Mouse (Mus musculus): Measurements from ENCODE around the gene Rnf216. TPM values are rescaled to one million over a fixed set of nuclear protein-coding genes. Genes with fewer than 3 reads are reported as not detected.

The Rnf216 gene
- polyA plus RNA-seq, 2 experiments, result 9.7 to 10.8 TPM

DNA sequence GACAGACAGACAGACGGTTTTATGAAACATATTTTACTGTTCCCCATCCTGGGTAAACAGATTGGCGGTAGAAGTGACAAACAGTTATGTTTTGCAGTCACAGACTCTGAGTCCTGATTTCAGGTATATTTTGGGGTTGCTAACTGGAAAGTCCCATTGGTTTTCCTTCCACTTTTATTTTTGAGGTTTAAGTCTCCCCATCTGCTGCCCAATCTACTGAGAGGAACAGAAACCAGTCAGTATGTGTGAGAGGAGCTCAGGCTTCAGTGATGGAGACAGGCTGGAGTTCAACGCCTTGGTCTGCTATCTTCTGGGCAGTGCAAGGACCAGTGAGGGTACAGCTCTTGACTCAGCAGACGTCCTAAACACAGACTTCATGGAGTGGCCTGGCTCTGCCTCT, 74.0 kb downstream of the Rnf216 start:
- no peak overlapping the region for H3K4me2 ChIP-seq (ENCODE audit: low read depth)
- DNase-seq (ENCODE audit: low read depth in 3 of 3, low spot score in 3 of 3) (no peak), ATAC-seq (ENCODE audit: insufficient read depth) (no peak)
- H3K36me3 ChIP-seq (replicated peaks; ENCODE audit: control insufficient read depth, insufficient read depth, low read depth), result peaks cover 10% of the 10 kb centered on the region
- H3K4me3 ChIP-seq (ENCODE audit: insufficient read depth in 1 of 2, low read depth in 2 of 2, low read length in 2 of 2), result no peak overlapping the region
- H3K27ac ChIP-seq, result no peak overlapping the region
- 50% methylated on average over 4 of the region's 4 CpGs for WGBS (ENCODE audit: insufficient replicate concordance)
- peaks cover 18 to 33% of the 10 kb centered on the region in 2 experiments for H3K4me1 ChIP-seq (replicated peaks; ENCODE audit: control insufficient read depth in 2 of 2, insufficient read depth in 2 of 2, low read length in 1 of 2)
- H3K9me3 ChIP-seq (ENCODE audit: control insufficient read depth, low read length), result no peaks in the 10 kb centered on the region
- TF ChIP-seq CTCF (IDR thresholded peaks at IDR 0.05; ENCODE audit: low read depth) (no peak), EP300 (IDR thresholded peaks at IDR 0.05; ENCODE audit: low read depth) (no peak)
- no peak overlapping the region for H3K9ac ChIP-seq (replicated peaks)
- H3K27me3 ChIP-seq (ENCODE audit: control insufficient read depth, insufficient read depth, low read length), result no peaks in the 10 kb centered on the region

DNA sequence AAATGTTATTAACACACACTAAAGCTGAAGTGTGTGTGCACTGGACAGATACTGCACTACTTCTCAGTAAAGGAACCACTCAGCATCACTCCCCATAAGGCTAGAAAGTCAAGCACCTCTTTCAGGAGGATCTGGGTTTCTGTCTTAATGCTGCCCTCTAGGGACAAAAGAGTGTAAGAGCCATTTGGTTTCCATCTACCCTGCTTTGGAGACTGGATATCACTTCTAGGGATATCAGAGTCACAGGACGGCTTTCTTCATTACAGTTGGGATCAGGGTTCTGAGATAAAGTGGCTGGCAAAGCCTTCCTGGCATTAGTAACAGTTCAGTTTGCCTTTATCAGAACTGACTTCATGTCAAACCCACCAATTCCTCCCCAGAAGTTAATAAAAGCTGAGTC, 75.6 kb downstream of the Rnf216 start:
- Histone ChIP-seq H3K27ac (peak overlapping the region; percentile 9), H3K4me1 (replicated peaks; ENCODE audit: control insufficient read depth in 2 of 2, insufficient read depth in 2 of 2, low read length in 1 of 2) (peaks cover 18 to 33% of the 10 kb centered on the region in 2 experiments), H3K9me3 (ENCODE audit: control insufficient read depth, low read length) (no peaks in the 10 kb centered on the region), H3K9ac (replicated peaks) (no peak overlapping the region), H3K4me3 (ENCODE audit: insufficient read depth in 1 of 2, low read depth in 2 of 2, low read length in 2 of 2) (no peak overlapping the region), H3K27me3 (ENCODE audit: control insufficient read depth, insufficient read depth, low read length) (no peaks in the 10 kb centered on the region), H3K36me3 (replicated peaks; ENCODE audit: control insufficient read depth, insufficient read depth, low read depth) (peaks cover 3% of the 10 kb centered on the region), H3K4me2 (ENCODE audit: low read depth) (no peak overlapping the region)
- WGBS (ENCODE audit: insufficient replicate concordance), result 5% methylated on average over 1 of the region's 1 CpGs
- TF ChIP-seq CTCF (IDR thresholded peaks at IDR 0.05; ENCODE audit: low read depth) (peak; percentile 79), EP300 (IDR thresholded peaks at IDR 0.05; ENCODE audit: low read depth) (peak; percentile 87)
- DNase-seq (ENCODE audit: low read depth in 3 of 3, low spot score in 3 of 3) (peak; percentile 63 to 81 (median 67)), ATAC-seq (ENCODE audit: insufficient read depth) (peak; percentile 72)

DNA sequence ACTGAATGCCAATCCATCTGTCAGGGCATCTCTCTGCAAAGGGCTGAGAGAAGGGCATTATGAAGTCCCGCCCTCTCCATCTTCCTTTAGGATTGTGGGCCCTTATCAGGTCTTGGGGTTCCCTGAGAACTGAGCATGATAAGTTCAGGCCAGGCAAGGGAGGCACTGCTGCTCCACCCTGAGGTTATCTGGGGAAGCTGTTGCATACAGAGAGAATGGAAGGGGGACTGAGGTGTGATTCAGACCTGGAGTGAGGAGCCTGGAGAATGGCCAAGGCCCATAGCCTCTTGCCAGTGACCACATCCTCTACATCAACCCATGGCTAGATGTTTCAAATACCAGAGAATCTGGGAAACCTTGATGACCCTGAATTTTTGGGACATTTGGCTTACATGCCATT, 76.7 kb downstream of the Rnf216 start:
- H3K27ac ChIP-seq, result peak overlapping the region; percentile 15; the same call in 1 of the 2 replicates
- peaks cover 18 to 33% of the 10 kb centered on the region in 2 experiments for H3K4me1 ChIP-seq (replicated peaks; ENCODE audit: control insufficient read depth in 2 of 2, insufficient read depth in 2 of 2, low read length in 1 of 2)
- no peak overlapping the region for H3K9ac ChIP-seq (replicated peaks)
- DNase-seq (ENCODE audit: low read depth in 3 of 3, low spot score in 3 of 3), result peak in 1 of 3 experiments; percentile 61
- no peak overlapping the region for H3K4me3 ChIP-seq (ENCODE audit: insufficient read depth in 1 of 2, low read depth in 2 of 2, low read length in 2 of 2)
- H3K36me3 ChIP-seq (replicated peaks; ENCODE audit: control insufficient read depth, insufficient read depth, low read depth), result no peaks in the 10 kb centered on the region
- TF ChIP-seq EP300 (IDR thresholded peaks at IDR 0.05; ENCODE audit: low read depth), result peak; percentile 19; the same call in 1 of the 2 replicates
- TF ChIP-seq CTCF (IDR thresholded peaks at IDR 0.05; ENCODE audit: low read depth), result peak; percentile 56
- peak overlapping the region; percentile 11; the same call in 1 of the 2 replicates for H3K4me2 ChIP-seq (ENCODE audit: low read depth)
- WGBS (ENCODE audit: insufficient replicate concordance), result 46% methylated on average over 1 of the region's 1 CpGs
- H3K27me3 ChIP-seq (ENCODE audit: control insufficient read depth, insufficient read depth, low read length), result no peaks in the 10 kb centered on the region
- peak; percentile 72 for ATAC-seq (ENCODE audit: insufficient read depth)
- H3K9me3 ChIP-seq (ENCODE audit: control insufficient read depth, low read length), result no peaks in the 10 kb centered on the region

DNA sequence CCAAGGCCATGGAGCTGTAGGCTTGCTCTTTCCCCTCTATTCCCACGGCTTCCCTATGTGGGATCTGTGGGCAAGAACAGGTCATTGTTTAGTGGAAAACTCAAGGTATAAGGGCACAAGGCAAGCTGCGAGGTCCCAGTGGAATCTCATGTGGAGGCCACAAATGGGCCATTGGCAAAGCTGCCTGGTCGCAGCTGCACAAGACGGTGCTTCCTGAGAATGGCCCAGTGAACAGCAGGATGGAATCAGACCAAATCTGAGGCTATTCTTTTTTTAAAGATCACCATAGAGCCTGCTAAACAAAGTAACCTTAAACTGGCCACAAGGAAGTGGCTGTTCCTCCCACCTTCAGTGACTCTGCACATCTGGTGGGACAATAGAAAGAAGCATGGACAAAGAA, 77.5 kb downstream of the Rnf216 start:
- 85% methylated on average over 4 of the region's 4 CpGs for WGBS (ENCODE audit: insufficient replicate concordance)
- TF ChIP-seq EP300 (IDR thresholded peaks at IDR 0.05; ENCODE audit: low read depth), result no peak
- TF ChIP-seq CTCF (IDR thresholded peaks at IDR 0.05; ENCODE audit: low read depth), result no peak
- H3K9me3 ChIP-seq (ENCODE audit: control insufficient read depth, low read length), result no peaks in the 10 kb centered on the region
- DNase-seq (ENCODE audit: low read depth in 3 of 3, low spot score in 3 of 3), result no peak
- no peaks in the 10 kb centered on the region for H3K27me3 ChIP-seq (ENCODE audit: control insufficient read depth, insufficient read depth, low read length)
- no peak overlapping the region for H3K4me3 ChIP-seq (ENCODE audit: insufficient read depth in 1 of 2, low read depth in 2 of 2, low read length in 2 of 2)
- H3K4me2 ChIP-seq (ENCODE audit: low read depth), result no peak overlapping the region
- ATAC-seq (ENCODE audit: insufficient read depth), result no peak
- no peaks in the 10 kb centered on the region for H3K36me3 ChIP-seq (replicated peaks; ENCODE audit: control insufficient read depth, insufficient read depth, low read depth)
- H3K9ac ChIP-seq (replicated peaks), result no peak overlapping the region
- H3K4me1 ChIP-seq (replicated peaks; ENCODE audit: control insufficient read depth in 2 of 2, insufficient read depth in 2 of 2, low read length in 1 of 2), result peaks cover 18 to 33% of the 10 kb centered on the region in 2 experiments
- no peak overlapping the region for H3K27ac ChIP-seq

DNA sequence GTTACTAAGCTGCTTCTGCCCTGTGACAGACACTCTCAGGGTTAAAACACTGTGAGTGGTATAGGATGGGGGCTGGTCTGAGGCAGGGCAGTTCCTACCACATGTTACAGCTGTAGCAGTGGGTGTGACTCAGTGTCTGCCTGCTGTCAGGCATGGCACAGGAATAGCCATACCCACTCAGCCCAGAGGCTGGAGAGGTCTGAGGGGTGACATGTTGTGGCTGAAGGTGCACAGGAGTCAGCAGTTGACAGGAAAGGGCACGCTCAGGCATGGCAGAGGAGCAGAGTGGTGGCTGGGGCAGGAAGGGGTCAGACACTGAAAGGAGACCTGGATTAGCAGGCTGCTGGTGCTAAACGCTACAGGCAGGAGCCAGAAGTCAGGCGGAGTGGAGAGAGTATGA, 78.7 kb downstream of the Rnf216 start:
- no peak for ATAC-seq (ENCODE audit: insufficient read depth)
- H3K9ac ChIP-seq (replicated peaks), result no peak overlapping the region
- H3K9me3 ChIP-seq (ENCODE audit: control insufficient read depth, low read length), result no peaks in the 10 kb centered on the region
- no peak overlapping the region for H3K4me3 ChIP-seq (ENCODE audit: insufficient read depth in 1 of 2, low read depth in 2 of 2, low read length in 2 of 2)
- H3K27me3 ChIP-seq (ENCODE audit: control insufficient read depth, insufficient read depth, low read length), result no peaks in the 10 kb centered on the region
- 73% methylated on average over 3 of the region's 3 CpGs for WGBS (ENCODE audit: insufficient replicate concordance)
- H3K4me2 ChIP-seq (ENCODE audit: low read depth), result no peak overlapping the region
- TF ChIP-seq CTCF (IDR thresholded peaks at IDR 0.05; ENCODE audit: low read depth) (no peak), EP300 (IDR thresholded peaks at IDR 0.05; ENCODE audit: low read depth) (no peak)
- no peak overlapping the region for H3K27ac ChIP-seq
- H3K36me3 ChIP-seq (replicated peaks; ENCODE audit: control insufficient read depth, insufficient read depth, low read depth), result no peaks in the 10 kb centered on the region; the same call in 1 of the 2 replicates
- H3K4me1 ChIP-seq (replicated peaks; ENCODE audit: control insufficient read depth in 2 of 2, insufficient read depth in 2 of 2, low read length in 1 of 2), result peaks cover 18 to 32% of the 10 kb centered on the region in 2 experiments
- no peak for DNase-seq (ENCODE audit: low read depth in 3 of 3, low spot score in 3 of 3)
